Mouse (Mus musculus) neural tube, embryonic 15.5 days (tissue): ENCODE data around the gene Fam149b. TPM values are rescaled to one million over a fixed set of nuclear protein-coding genes. Genes with fewer than 3 reads are reported as not detected.

Experiments used
- polyA plus RNA-seq: library from polyadenylated mRNA; unstranded; fragments of >200 nt; fragmentation: Nextera tagmentation; extraction: Ambion mirVana; gene quantifications from 2 replicates; pipeline ENCODE4 v1.2.1, GENCODE M21; 2015

Gene Fam149b
- polyA plus RNA-seq, 1 experiment from 2014 or later: 40.8 TPM

Other genes starting within 250 kb of the Fam149b start
- 11.3 and 11.9 TPM in 2 replicates for gene Saysd1, start 209.6 kb upstream of the Fam149b start, polyA plus RNA-seq
- 1.5 and 4.2 TPM in 2 replicates for gene Kcnk5, start 166.4 kb upstream of the Fam149b start, polyA plus RNA-seq
- gene Kcnk16, start 79.0 kb upstream of the Fam149b start, polyA plus RNA-seq: 0.19 TPM in 1 of 2 replicates, not detected in the other
- gene Nudt13, start 53.5 kb upstream of the Fam149b start, polyA plus RNA-seq: 14.0 and 18.0 TPM in 2 replicates
- gene Ecd, start within 50 bp of the Fam149b start, polyA plus RNA-seq: 48.4 and 51.3 TPM in 2 replicates
- 115 and 145 TPM in 2 replicates for gene Dnajc9, start 40.7 kb downstream of the Fam149b start, polyA plus RNA-seq
- 72.5 and 81.9 TPM in 2 replicates for gene Mrps16, start 45.5 kb downstream of the Fam149b start, polyA plus RNA-seq
- gene Cfap70, start 104.1 kb downstream of the Fam149b start, polyA plus RNA-seq: 0.96 and 1.3 TPM in 2 replicates
- gene Anxa7, start 132.0 kb downstream of the Fam149b start, polyA plus RNA-seq: 18.0 and 29.8 TPM in 2 replicates
- 0.40 and 0.73 TPM in 2 replicates for gene Mss51, start 148.7 kb downstream of the Fam149b start, polyA plus RNA-seq
- 79.9 and 89.5 TPM in 2 replicates for gene Ppp3cb, start 198.4 kb downstream of the Fam149b start, polyA plus RNA-seq